Mouse (Mus musculus) c-Kit-negative CD71-positive TER-119-positive erythroid progenitor cells, embryonic 14.5 days (primary cell): Measurements from ENCODE around the gene Abi3bp.

Experiments used
- DNase-seq: peaks from one replicate; pipeline ENCODE4 v3.0.0-alpha.2; 2013; ENCODE audit warnings: low read depth, low spot score

Gene Abi3bp

GRCm38 (mm10) chr16:56477677-56478574, at the start of gene Abi3bp:
TSS of gene Abi3bp (plus strand) at chr16:56477878.
- DNase-seq = no peak

GRCm38 (mm10) chr16:56435293-56436185, 42.1 kb upstream of the Abi3bp start:
- DNase-seq = no peak

- no peak for DNase-seq
Observed at GRCm38 (mm10) chr16:56440243-56440642, 37.4 kb upstream of the Abi3bp start.

- no peak for DNase-seq
Observed at GRCm38 (mm10) chr16:56441113-56441512, 36.6 kb upstream of the Abi3bp start.

GRCm38 (mm10) chr16:56441658-56442344, 35.9 kb upstream of the Abi3bp start:
- no peak for DNase-seq

- no peak for DNase-seq
Observed at GRCm38 (mm10) chr16:56451482-56451881, 26.2 kb upstream of the Abi3bp start.

- no peak for DNase-seq
Observed at GRCm38 (mm10) chr16:56451923-56452322, 25.8 kb upstream of the Abi3bp start.

GRCm38 (mm10) chr16:56458052-56458754, 19.5 kb upstream of the Abi3bp start:
- DNase-seq = no peak

- DNase-seq = no peak
Observed at GRCm38 (mm10) chr16:56473160-56473559, 4.5 kb upstream of the Abi3bp start.

GRCm38 (mm10) chr16:56475676-56476075, 2.0 kb upstream of the Abi3bp start:
- no peak for DNase-seq

GRCm38 (mm10) chr16:56478575-56479191, 1.0 kb downstream of the Abi3bp start:
- no peak for DNase-seq

GRCm38 (mm10) chr16:56483466-56483865, 5.8 kb downstream of the Abi3bp start:
- no peak for DNase-seq

GRCm38 (mm10) chr16:56486461-56486860, 8.8 kb downstream of the Abi3bp start:
- no peak for DNase-seq

GRCm38 (mm10) chr16:56490861-56491260, 13.2 kb downstream of the Abi3bp start:
- no peak for DNase-seq

- no peak for DNase-seq
Observed at GRCm38 (mm10) chr16:56495266-56495665, 17.6 kb downstream of the Abi3bp start.

- no peak for DNase-seq
Observed at GRCm38 (mm10) chr16:56496743-56497142, 19.1 kb downstream of the Abi3bp start.

GRCm38 (mm10) chr16:56498680-56499079, 21.0 kb downstream of the Abi3bp start:
- no peak for DNase-seq

GRCm38 (mm10) chr16:56500441-56500840, 22.8 kb downstream of the Abi3bp start:
- DNase-seq = no peak

- no peak for DNase-seq
Observed at GRCm38 (mm10) chr16:56501101-56501500, 23.4 kb downstream of the Abi3bp start.

- DNase-seq = no peak
Observed at GRCm38 (mm10) chr16:56501513-56501912, 23.8 kb downstream of the Abi3bp start.

GRCm38 (mm10) chr16:56502134-56502533, 24.5 kb downstream of the Abi3bp start:
- DNase-seq = no peak
